Mouse (Mus musculus) lung, postnatal 14 days (tissue): ENCODE data around the gene Gpr108.
"Not testable (repeated sequence)": the region's sequence is repeated elsewhere in the genome, so short reads cannot be mapped to it uniquely, and the experiment has no call there.

ENCODE experiments used
- DNase-seq: peaks from one replicate; pipeline ENCODE4 v3.0.0; 2021

The Gpr108 gene

DNA sequence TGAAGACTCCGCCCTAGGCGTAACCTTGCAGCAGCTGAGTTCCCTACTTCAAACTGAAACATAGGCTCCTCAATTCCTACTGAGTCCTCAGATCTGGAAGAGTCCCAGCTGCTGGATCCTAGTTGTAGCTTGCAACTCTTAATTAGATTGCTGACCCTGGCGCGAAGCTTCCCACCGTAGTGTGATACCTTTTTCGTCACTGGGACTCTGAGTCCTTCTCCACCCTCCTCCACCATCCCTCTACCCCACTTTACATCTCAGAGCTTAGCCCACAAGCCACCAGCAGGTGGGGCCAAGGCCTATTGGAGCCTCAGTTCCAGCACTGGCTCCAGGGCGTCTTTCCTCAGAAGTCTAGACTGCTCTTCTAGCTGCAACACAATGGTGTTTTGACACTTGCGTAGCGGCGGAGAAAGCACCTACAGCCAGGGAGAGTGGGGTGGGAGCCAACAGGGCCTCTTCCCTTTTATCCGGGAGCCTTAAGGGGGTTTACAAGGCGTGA is at the start of gene Gpr108:
Gene Gpr108 (minus strand): TSS at position 246 of the 499 bp plus-strand sequence.
- DNase-seq, result peak; percentile 88

DNA sequence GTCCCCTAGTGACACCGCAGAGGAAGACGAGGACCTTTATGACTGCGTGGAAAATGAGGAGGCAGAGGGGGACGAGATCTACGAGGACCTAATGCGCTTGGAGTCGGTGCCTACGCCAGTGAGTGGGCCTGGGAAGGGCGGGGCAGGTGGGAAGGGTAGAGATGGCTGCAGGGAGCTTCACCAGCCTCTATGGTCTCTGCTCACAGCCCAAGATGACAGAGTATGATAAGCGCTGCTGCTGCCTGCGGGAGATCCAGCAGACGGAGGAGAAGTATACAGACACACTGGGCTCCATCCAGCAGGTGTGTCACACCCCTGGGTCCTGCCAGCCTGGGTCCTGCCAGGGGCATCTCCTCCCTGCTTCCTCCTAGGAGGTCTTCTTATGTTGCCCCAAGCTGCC is 48.8 kb upstream of the Gpr108 start:
- DNase-seq, result no peak

GRCm38 (mm10) chr17:57295935-57296334 is 47.7 kb upstream of the Gpr108 start:
- DNase-seq, result no peak

DNA sequence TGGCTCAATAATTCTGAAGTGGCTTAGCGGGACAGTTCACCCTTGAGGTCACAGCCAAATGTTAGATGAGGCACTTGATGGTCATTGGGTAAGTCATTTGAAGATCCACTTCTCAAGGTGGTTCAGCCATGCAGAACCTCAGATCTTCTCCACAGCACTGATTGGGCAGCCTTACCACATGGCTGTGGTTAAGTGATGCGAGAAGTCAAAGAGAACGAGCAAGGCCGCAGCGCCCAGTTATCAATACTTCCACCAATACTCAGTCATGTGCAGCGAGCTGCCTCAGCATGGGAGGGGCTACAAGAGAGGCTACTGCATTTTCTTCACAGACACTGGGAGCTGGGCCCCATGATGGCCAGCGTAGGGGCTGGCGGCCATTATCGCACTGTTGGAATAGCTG is 44.7 kb upstream of the Gpr108 start:
- no peak for DNase-seq

DNA sequence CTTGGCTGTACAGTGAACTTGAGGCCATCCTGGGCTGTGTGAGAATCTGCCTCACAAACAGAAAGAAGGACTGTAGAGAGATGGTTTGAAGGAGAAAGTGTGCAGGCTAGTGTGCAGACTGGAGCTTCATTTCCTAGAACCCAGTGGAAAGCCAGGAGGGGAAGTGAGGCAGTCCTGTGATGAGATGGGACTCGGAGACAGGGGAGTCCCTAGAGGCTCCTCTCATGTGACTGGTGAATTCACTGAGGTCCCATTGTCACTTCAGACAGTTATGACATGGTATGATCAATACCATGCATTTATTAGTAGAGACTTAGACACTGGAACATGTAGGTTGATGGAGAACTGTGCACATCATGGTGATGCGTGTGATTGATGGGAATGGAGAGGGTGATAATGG is 44.1 kb upstream of the Gpr108 start:
- no peak for DNase-seq

GRCm38 (mm10) chr17:57290671-57291055 is 42.4 kb upstream of the Gpr108 start:
- DNase-seq, result no peak

- no peak for DNase-seq
Observed at GRCm38 (mm10) chr17:57290001-57290670, 41.9 kb upstream of the Gpr108 start.

DNA sequence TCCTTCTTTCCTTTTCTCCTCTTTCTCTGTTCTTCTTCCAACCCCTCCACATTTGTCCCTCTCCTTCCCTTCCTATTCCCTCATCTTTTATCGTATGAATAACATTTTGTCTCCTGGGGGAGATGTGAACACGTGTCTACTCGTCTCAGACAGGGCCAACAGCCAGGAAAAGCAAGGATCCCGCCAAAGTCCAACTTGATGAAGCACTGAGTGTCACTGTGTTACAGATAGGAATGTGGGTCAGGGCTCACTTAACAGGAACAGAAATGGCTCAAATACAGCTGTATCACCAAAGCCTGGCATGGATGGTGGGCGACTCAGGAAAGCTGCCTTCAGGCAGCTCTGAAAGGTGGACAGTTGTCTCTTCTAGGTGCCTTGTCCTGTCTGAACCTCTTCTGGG is 41.0 kb upstream of the Gpr108 start:
- no peak for DNase-seq

DNA sequence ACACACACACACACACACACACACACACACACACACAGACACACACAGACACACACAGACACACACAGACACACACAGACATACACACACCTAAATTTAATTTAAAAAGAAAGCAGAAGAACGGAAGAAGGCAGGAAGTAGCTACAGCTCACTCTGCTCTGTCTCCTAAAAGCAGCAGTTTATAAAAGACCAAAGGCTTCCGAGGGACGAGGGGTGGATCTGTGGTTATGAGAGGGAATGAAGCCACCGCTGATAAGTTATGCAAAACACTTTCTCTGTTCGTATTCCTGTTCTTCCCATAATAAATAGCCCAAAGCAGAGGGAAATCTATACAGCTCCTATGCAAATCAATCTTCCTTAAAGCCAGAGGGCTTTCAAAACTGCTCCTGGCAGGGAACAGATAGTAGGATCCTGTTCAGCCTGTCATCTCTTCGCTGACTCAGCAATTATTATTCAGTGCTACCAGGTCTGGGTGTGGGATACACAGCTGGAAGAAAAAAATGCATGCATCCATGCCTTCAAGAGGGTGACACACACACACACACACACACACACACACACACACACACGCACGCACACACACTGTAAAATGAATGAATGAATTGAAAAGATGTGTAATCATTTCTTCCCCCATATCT is 38.6 kb upstream of the Gpr108 start:
- DNase-seq, result no peak

DNA sequence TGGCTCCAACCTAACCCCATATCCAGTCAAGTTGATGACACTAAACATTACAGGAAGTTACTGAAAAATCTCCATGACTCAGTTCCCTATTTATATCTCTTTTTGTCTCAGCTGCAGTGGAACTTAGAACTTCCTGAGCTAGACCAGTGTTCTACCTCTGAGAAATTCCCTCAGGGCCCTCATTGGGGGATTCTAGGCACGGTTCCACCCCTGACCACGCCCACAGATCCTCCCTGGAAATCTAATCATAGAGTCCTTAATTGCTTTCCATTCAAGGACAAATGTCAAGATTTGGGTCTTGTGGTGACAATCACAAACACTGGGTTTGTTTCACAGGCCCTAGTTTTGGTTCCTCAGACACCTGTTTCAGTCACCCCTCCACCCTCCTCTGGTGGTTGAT is 36.8 kb upstream of the Gpr108 start:
- DNase-seq, result no peak

DNA sequence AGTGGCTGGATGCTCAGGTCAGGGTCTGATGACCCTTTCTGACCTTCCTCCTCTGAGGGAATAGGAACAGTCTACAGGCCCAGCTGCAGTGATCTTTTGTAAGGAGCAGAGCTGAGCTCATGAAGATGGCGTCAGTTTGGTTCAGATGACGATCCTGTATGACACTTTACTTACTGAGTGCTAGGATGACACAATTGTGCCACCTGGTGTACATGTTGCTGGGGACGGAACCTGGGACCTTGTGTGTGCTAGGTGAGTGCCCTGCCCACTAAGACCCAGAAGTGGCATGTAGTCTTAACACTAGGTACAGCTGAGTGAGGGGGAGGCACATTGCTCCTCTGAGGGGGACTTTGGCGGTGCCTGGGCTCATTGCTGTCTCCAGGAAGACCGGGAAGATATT is 35.7 kb upstream of the Gpr108 start:
- no peak for DNase-seq

DNA sequence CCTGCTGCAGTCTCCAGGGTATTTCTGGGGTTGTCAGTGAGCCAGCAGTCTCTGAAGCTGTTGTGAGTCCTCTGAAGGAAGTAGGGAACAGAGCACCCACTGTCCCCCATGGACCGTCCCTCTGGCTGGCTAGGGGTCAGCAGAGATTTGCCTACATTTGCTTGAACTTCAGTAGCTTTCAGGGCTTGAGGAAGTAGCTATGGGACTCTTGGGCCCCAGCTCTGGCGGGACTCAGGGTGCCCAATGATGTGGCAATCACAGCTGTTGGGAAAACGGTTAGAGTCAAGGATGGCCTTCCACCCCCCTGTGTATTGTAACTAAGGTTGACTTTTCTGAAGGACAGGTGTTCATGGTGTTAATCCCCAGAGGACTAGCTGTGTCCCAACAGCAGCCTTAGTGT is 32.2 kb upstream of the Gpr108 start:
- DNase-seq, result no peak

DNA sequence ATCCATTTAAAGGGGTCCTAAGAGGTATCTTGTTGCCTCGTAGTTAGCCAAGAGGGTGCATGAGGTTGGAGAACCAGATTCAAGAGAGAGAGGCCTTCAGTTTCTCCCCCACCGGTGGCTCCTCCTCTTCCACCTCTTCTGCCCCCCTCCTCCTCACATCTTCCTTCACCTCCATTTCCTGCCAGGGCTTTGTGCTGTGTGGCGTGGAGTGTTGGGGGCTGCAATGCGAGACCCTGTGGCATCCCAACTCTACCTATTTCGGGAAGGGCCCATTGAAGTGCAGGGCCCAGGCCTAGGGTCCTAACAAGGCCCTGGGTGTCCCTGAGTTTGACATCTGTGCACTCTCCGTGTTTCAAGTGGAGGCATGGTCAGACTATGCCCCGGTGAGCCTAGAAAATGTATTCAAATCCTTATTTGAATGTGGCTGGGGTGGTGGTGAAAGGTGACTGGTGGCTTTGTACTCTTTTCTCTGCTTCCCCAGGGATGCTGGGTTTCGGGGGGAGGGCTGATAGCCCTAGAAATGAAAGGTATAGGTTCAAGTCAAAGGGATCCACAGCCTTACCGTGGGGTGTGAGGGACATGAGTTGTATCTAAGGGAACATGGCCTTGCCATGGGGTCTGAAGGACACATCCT is 31.5 kb upstream of the Gpr108 start:
- DNase-seq, result no peak

DNA sequence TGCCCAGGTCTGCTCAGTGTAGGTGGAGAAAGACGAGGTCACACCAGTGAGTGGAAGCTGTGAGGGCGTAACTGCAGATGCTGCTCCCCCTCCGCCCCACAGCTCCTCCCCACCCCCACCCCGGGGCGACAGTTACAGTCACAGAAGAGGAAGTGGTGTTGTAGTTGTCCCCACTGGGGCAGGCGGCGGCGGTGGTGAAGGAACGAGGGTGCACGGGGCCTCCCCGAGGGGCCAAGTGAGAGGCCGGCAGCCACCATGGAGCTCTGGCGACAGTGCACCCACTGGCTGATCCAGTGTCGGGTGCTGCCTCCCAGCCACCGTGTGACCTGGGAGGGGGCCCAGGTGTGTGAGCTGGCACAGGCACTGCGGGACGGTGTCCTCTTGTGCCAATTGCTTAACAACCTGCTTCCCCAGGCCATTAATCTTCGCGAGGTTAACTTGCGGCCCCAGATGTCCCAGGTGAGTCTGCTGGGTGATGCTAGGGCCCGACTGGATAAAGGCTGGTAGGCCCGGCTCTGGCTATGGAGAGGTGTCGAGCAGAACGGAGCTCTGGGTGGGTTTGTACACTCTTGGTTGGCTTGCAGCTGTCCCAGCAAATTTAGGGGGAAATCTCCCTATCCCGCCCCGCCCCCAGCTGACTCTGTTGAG is 30.8 kb upstream of the Gpr108 start, which contains the start of gene Vav1:
Gene Vav1 (plus strand): TSS at position 158 of the 648 bp plus-strand sequence.
- peak; percentile 57 for DNase-seq

DNA sequence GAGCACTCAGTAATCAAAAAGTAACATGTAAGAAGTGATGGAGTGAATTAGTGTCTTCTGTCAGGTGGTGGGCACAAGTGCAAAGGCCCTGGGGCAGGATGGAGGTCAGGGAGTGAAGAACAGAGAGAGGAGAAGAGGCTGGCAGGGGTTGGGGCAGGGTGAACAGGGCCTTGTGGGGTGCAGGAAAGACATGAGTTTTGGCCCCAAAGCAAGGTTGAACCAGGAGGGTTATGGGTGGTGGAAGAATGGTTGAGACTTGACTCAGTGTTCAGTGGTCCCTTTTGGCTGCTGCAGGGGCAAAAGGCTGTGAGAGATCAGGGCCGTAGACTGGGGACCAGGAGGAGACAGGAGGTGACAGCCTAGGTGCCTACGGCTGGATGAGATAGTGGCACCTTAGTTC is 30.3 kb upstream of the Gpr108 start:
- DNase-seq, result no peak

GRCm38 (mm10) chr17:57277598-57278261 is 29.5 kb upstream of the Gpr108 start:
- not testable (repeated sequence) for DNase-seq

GRCm38 (mm10) chr17:57276634-57277121 is 28.4 kb upstream of the Gpr108 start:
- peak; percentile 85 for DNase-seq

DNA sequence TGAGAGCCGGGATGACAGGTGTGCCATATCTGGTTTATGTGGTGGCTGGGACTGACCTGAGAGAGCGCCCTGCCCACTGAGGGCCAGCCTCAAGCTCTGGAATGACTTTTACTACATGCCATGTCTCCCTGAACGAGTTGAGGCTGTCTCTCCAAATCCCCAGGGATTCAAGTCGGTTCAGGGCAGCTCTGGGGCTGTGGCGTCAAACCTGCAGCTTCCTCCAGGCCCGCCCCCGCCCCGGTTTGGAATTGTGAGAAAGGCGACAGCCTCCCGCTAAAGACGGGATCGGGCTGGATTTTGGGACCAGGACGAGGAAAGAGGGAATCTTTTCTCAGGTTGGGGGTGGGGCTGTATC is 27.7 kb upstream of the Gpr108 start:
- DNase-seq, result no peak

- DNase-seq, result peak; percentile 96
Observed at GRCm38 (mm10) chr17:57275111-57275996, 27.1 kb upstream of the Gpr108 start.

DNA sequence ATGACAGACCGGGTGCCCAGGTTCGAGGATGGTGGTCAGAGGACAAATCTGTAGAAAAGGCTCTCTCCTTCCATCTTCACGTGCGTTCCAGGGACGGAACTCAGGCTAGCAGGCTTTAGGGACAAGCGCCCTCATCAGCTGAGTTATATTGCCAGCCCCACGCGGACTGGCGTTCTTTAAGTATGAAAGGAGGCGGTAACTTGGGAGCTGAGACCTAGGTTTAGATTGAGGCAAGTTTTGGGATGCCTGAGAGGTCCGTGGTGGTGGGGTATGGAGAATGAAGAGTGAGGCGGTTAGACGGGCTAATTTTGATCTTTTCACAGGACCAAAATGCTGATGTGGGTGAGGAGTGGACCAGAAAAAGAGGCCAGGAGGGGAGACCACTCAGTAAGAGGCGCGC is 26.4 kb upstream of the Gpr108 start:
- DNase-seq, result no peak

GRCm38 (mm10) chr17:57273846-57274245 is 25.6 kb upstream of the Gpr108 start:
- DNase-seq, result no peak

- DNase-seq, result no peak
Observed at GRCm38 (mm10) chr17:57271301-57271700, 23.1 kb upstream of the Gpr108 start.
